8 mouse cellular contexts compared by ENCODE assay signal in genomic region chr5:130139393-130139792, GRCm38 (mm10). TPM values are rescaled to one million over a fixed set of nuclear protein-coding genes. Genes with fewer than 3 reads are reported as not detected.
DNase-seq lines count a peak whose midpoint lies in the region; ATAC-seq lines count a peak whose summit lies in the region.

No protein-coding gene starts in this region.

- no peaks in the 10 kb centered on the region for H3K27me3 ChIP-seq in hindbrain, embryonic 11.5 days (ENCODE audit: control insufficient read depth, insufficient read depth, low read length)
- H3K27me3 ChIP-seq in hindbrain, embryonic 12.5 days, result no peaks in the 10 kb centered on the region

- H3K4me1 ChIP-seq in hindbrain, embryonic 11.5 days (replicated peaks; ENCODE audit: control insufficient read depth, insufficient read depth, low read length), result no peaks in the 10 kb centered on the region
- H3K4me1 ChIP-seq in hindbrain, embryonic 12.5 days, result 0 out of 2 replicates have a peak, but pooled peaks cover 3% of the 10 kb centered on the region

- H3K4me3 ChIP-seq in hindbrain, embryonic 11.5 days (ENCODE audit: low read depth, low read length), result no peak overlapping the region
- no peak overlapping the region for H3K4me3 ChIP-seq in hindbrain, embryonic 12.5 days

- 29% methylated on average over 8 of the region's 8 CpGs for WGBS in hindbrain, embryonic 11.5 days
- WGBS in hindbrain, embryonic 12.5 days, result 23% methylated on average over 8 of the region's 8 CpGs

- no peak overlapping the region for H3K9ac ChIP-seq in hindbrain, embryonic 11.5 days (ENCODE audit: low read depth, low read length)
- H3K9ac ChIP-seq in hindbrain, embryonic 12.5 days, result no peak overlapping the region

- intact Hi-C loops in heart, postnatal 10 days (cut with DNase I), result loop anchor here (1.0 kb wide), 2 partner anchors 95 to 116 kb away; no protein-coding TSS in a partner anchor

- no peak overlapping the region for H3K4me2 ChIP-seq in hindbrain, embryonic 11.5 days (replicated peaks; ENCODE audit: low read depth, low read length)
- H3K4me2 ChIP-seq in hindbrain, embryonic 12.5 days (replicated peaks), result no peak overlapping the region

- H3K9me3 ChIP-seq in hindbrain, embryonic 11.5 days (ENCODE audit: control insufficient read depth, low read length), result no peaks in the 10 kb centered on the region
- no peaks in the 10 kb centered on the region for H3K9me3 ChIP-seq in hindbrain, embryonic 12.5 days (replicated peaks)

- no peaks in the 10 kb centered on the region for H3K36me3 ChIP-seq in hindbrain, embryonic 11.5 days (ENCODE audit: control insufficient read depth, insufficient read depth, low read length)
- H3K36me3 ChIP-seq in hindbrain, embryonic 12.5 days, result peaks cover 8% of the 10 kb centered on the region; the same call in 1 of the 2 replicates

- DNase-seq in hindbrain, embryonic 11.5 days (ENCODE audit: low spot score), result peak; percentile 87
- peak; percentile 80 for DNase-seq in adrenal gland, adult 2 months
- DNase-seq in embryo, embryonic 11.5 days (ENCODE audit: low read depth, low spot score), result peak; percentile 56
- DNase-seq in heart, postnatal 10 days, result peak; percentile 84 to 91
- peak; percentile 73 to 85 for DNase-seq in left cerebral cortex, adult 18-20 months (ENCODE audit: low spot score in 2 of 2)
- DNase-seq in naive thymus-derived CD4-positive, alpha-beta T cell, adult 2 months (ENCODE audit: low read depth), result peak; percentile 84
- DNase-seq in testis, postnatal 10 days (ENCODE audit: low spot score), result peak; percentile 94

- H3K27ac ChIP-seq in hindbrain, embryonic 11.5 days (ENCODE audit: low read depth, low read length), result no peak overlapping the region
- H3K27ac ChIP-seq in hindbrain, embryonic 12.5 days, result no peak overlapping the region

- ATAC-seq in hindbrain, embryonic 11.5 days (ENCODE audit: low FRiP score), result no peak
- no peak for ATAC-seq in hindbrain, embryonic 12.5 days (ENCODE audit: low FRiP score)

RNA-seq across cellular contexts. Expression of gene Kctd7, which starts 5.3 kb away (rescaled TPM):
- polyA plus RNA-seq in hindbrain, embryonic 11.5 days (2014; fragmentation: Nextera tagmentation; extraction: Ambion mirVana), result 5.7 and 6.6 TPM in 2 replicates
- 8.7 and 10.1 TPM in 2 replicates for polyA plus RNA-seq in hindbrain, embryonic 12.5 days (2016; fragmentation: Nextera tagmentation; extraction: Ambion mirVana)
- total RNA-seq in adrenal gland, adult 2 months (2021), result 10 to 100 TPM; 10.3 to 14.5 TPM
- 33.2 and 36.3 TPM in 2 replicates for polyA plus RNA-seq in adrenal gland, adult 2 months (2012; rRNA removed)
- 1 to 10 TPM; 2.5 to 3.9 TPM for total RNA-seq in heart, postnatal 10 days (2021)
- total RNA-seq in left cerebral cortex, adult 18-20 months (2021), result 10 to 100 TPM; 14.3 to 14.7 TPM

RNA-seq across cellular contexts. Expression of gene Rabgef1, which starts 32.2 kb away (rescaled TPM):
- polyA plus RNA-seq in hindbrain, embryonic 11.5 days (2014; fragmentation: Nextera tagmentation; extraction: Ambion mirVana), result 26.2 and 28.6 TPM in 2 replicates
- polyA plus RNA-seq in hindbrain, embryonic 12.5 days (2016; fragmentation: Nextera tagmentation; extraction: Ambion mirVana), result 33.3 and 38.2 TPM in 2 replicates
- total RNA-seq in adrenal gland, adult 2 months (2021), result 10 to 100 TPM; 27.9 to 63.3 TPM
- polyA plus RNA-seq in adrenal gland, adult 2 months (2012; rRNA removed), result 19.7 and 32.9 TPM in 2 replicates
- 10 to 100 TPM; 20.3 to 20.7 TPM for total RNA-seq in heart, postnatal 10 days (2021)
- 10 to 100 TPM; 64.5 to 71.3 TPM for total RNA-seq in left cerebral cortex, adult 18-20 months (2021)
